Mouse (Mus musculus) urinary bladder, postnatal 25 days (tissue): Measurements from ENCODE around the gene Zfp369.
"Not testable (repeated sequence)": the region's sequence is repeated elsewhere in the genome, so short reads cannot be mapped to it uniquely, and the experiment has no call there.

Source experiments
- DNase-seq: peaks from one replicate; pipeline ENCODE4 v3.0.0; 2022; ENCODE audit warnings: low spot score

The Zfp369 gene

DNA sequence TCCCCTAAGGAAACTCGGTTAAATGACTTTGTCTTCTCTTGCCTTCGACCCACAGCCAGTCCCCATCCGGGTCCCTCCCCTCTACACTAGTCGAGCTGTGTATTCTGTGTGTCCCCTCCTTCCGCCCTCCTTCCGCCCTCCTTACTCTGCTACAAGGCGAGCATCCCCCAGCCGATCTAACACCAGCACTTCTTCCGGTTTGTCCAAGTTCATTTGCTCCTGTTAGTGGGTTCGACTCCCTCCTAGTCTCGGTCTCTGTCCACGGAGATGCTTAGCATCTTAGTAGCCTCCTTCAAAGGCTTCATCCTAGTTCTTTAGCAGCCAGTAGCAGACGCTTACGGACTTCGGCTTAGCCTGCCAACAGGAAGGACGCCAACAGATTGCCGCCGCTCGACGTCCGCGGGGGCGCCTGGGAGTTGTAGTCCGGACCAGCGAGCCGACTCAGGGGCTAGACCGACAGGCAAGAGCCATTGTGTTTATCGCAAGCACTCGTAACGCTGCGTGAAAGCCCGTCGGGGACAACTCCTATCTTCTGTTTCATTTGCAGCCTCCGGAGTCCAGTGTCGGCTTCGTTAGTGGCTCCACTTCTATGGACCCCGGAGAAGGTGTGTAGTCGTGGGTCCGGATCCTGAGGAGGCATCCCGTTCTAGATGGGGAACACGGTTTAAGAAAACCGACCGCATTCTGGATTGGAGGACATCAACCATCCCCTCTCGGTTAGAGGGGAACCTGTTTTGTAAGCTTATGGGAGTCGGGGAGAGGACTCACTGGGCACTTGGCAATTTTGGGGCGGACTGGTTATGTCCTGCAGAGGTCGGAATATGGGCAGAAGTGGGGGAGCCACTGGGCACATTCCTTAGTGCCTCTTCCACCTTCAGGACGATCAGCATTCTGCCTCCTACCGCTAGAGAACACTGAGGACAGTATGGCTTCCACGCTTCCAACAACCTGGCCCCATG is at the start of gene Zfp369:
Zfp369 (plus strand) TSS at position 432 of the 959 bp plus-strand sequence.
- peak; percentile 90 for DNase-seq

DNA sequence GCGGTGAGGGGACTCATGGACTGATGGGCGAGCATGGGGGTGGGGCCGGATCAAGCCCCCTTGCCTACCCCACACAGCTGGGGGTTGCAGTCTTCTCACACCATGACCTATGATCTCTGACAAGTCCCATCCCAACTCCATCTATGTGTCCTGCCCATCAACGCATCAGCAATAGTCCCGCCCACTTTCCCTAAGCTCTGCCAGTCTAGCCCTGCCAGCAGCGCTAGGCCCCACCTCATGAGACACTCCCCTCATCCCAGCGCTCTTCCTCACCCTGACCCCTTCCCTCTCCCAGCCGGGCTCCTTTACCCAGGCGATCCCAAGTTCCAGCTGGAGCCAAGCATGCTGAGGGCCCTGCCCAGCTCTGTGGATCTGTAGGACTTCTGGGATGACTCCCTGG is 41.4 kb upstream of the Zfp369 start:
- DNase-seq = no peak

DNA sequence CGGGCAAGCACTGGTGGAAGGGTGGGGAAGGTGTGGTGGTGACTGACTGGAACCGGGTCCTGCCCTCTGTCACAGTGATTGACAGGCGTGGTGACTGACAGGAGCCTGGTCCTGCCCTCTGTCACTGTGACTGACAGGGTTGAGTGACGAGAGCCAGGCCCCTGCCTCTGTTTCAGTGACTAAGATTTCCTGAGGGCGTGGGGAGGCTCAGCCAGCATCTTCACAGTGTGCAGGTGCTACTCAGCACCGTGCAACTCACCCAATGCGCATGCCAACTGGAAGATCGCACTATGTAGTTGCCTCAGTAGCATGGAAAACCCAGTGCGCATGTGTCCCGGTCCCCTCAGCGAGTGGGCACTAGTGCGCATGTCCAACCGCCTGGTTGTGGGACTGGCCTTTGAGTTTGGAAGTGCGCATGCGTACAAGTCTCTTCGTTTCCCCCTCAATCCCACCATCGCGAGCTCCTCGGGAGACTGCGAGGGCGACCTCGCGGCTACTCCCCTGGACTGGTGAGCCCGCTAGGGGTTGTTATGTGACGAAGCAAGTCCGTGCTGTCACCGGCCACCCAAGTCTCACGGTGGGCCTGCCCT is 38.0 kb upstream of the Zfp369 start:
- DNase-seq = peak; percentile 97

DNA sequence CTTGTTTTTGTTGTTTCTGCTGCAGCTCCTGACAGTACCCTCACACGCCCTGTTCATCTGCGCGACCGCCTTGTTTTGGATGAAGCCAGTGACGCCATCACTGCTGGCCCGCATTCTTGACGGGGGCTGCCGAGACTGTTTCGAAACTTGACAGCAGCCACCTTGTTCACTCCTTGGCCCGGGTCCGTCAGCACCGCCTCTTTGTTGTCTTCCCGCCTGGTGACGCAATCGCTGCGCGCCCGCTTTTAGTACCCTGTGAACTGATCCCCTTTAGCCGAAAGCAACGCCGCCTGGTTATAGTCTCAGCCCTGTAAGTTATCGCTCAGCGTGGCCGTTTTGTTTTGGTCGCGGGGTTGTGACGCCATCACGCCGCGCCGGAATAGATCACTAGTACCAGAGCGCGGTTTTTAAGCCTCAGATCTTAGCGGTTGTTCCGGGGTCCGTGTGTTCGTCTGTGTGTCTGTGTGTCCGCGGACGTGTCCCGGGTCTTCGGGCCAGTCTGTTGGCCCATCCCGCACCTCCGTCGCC is 37.5 kb upstream of the Zfp369 start:
- peak; percentile 92 for DNase-seq

DNA sequence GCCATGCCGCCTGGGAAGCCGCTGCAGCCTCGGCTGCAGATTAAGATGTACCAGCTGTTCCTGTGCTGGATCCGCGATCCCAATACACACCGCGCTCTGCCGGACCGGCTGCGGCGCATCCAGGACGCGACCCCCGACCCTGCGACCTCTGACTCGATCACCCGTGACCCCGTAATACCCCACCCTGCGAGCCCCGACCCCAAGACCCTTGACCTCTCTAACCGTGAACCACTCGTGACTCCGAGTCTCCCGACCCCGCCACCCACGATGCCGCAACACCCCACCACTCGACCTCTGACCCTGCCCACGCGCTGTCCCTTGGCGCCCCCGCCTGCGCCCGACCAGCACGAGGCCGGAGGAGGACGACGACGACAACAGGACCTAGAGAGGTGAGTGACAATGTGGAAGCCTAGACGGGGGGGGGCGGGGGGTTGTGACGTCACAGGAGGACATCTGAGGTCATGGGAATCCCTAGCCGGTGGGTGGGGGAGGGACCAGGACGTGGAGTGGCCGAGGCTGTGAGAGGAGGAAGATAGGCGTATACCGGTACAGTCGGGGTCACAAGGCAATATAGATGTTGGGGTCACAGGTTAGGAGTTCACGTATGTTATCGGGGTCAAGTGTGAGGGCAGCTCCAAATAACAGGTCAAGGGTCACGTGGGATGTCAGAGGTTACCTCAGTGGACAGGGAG is 36.8 kb upstream of the Zfp369 start:
- DNase-seq = no peak

DNA sequence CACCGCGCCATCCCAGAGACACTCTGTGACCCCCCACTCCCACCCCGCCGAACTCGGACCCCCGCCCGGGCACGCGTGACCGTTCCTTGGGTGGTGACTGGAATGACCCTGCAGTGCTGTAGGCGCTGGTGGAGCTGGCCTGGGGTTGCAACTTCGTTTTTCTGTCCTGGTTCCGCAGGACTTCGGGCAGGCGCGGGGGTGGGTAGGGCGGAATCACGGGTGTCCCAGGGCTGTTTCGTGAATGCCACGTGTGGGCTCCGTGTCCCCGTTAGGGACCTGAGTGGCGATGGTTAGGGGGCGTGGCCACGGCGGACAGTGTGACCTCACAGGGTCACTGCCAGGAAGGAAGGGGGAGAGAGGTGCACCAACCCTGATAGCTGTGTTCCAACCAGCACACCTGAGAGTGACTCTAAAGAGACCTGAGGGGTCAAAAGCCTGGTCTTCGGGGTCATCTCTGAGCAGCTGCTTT is 36.3 kb upstream of the Zfp369 start:
- DNase-seq = no peak

DNA sequence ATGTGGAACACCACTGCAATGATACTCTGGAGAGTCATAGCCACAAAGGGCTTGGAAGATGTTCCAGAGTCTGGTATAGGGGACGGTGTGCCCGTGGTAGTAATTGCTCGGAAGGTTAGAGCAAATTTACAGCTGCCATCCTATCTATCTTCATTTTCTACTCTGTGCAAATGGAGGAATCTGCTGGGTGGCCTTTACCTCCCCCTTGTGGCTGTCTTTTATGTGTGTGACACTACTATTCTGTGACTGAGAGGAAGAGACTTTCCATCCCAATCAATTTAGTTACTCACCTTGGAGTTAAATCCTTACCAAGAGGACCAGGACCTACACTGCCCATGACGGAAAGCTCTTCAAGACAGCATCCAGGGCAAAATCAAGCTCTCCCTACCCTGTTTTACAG is 35.3 kb upstream of the Zfp369 start:
- no peak for DNase-seq

DNA sequence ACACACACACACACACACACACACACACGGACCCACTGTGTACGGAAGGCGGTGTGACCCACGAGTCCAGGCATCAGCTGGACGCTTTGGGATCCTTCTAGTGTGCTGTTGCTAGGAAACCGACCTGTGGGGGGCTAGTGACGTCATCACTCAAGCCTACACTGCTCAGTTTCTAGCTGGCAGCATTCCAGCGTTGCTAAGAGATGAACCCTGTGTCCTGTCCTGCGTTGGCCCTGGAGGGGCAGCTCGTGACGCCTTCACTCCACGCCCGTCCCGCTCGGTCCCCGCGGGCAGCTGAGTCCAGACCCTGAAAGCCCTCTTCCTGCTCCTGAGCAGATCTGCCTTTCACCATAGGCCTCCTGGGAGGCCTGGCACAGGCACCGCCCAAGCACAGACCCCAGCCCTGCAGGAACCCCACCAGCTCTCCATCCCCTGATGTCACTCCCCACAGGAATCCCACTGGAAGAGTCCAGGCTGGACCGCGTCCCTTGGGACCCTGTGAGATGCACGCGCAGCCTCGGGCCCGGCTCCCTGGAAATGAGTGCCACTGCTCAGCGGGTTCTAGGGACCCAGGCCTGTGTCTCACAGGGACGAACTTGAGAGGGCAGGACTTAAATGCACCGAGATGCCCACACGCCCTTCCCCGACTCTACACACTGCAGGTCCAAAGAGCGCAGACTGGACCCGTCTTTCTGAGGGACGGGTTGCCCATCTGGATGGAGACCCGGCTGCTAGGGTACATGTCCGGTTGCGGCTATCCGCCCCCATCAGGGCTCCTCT is 20.2 kb upstream of the Zfp369 start:
- DNase-seq = no peak

DNA sequence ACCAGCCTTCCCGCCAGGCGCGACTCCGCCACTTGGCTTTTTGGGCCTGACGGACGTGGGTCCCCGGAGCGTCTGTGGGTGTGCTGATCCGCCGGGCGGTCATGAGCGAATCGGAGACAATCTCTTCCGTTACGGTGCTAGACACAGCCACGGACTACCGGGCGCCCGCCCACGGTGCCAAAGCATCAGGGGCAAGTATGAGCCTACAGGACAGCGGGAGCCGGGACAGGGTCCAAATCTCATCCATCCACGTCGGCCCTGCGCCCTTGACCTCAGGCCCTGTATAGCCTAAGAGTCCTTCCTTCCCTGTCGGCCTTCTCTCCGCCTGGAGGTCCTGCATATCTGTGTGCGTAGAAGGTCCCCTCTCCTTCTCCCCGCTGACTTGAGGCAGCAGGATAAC is 19.4 kb upstream of the Zfp369 start, which contains the start of gene Gm10775:
Gm10775 (plus strand) TSS at position 301 of the 400 bp plus-strand sequence.
- no peak for DNase-seq

DNA sequence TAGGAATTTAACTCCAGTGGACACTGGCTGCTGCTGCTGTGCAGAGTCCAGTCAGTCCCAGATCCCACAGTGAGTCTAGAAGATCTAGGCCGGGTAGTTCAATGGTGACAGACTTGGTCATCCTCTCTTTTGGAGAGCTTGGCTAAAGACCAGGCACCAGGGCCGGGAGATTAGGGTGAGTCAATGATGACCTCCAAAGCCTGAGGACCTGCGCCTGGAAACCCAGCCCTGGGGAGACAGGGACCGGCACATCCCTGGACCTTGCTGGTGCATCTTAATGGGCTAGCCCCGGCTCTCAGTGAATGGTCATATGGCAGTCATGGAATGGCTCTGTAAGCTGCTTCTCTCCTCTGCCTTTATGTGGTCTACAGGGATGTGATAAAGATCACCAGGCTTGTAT is 16.5 kb upstream of the Zfp369 start:
- no peak for DNase-seq

DNA sequence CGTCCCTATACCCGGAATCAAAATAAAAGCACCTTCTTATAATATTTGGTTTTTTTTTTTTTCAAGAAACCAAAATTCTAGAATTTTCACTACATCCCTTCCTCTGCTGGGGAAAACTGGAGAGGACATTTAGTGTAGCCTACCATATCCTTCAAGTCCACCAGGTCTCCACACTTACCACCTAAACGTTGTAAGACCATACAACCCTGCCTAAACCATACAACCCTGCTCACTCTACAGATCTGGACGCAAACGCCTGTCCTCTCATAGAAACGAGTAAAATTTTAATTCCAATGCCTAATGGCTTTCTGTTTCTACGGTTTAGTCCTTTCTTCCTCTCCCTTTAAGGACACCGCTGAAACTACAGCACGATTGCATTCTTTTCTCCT is 626 bp upstream of the Zfp369 start:
- no peak for DNase-seq

DNA sequence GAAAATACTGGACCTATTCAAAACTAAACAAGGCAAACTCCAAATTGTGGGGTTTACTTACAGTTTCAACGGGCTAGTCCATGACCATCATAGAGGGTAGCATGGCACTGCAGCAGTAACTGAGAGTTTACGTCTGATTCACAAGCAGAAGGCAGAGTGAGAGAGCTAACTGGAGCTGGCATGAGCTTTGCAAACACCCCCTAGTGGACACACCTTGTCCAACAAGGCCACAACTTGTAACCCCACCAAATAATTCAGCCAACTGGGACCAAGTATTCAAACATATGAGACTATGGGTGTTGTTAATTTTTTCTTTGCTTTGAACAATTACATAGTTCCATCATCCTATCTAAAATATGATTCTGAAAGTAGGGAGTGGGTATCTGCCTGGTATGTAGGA is 8.2 kb downstream of the Zfp369 start:
- no peak for DNase-seq

DNA sequence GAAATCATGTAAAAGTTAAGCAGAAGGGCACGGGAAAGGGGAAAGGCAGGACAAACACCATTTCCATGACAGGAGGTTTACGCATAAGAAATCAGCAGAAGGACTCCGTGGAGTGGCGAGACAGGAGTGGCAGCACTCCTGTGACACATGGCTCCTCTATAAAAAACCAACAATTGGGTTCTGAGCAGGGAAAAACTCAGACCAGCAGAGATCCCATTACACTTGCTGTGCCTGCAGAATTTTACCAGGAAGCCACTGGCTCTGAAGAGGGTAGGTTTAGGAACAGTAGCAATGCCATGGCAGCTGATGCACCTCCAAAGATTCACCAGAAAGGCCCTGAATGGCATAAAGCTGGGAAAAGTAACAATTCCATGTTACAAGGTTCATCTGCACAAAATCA is 17.7 kb downstream of the Zfp369 start:
- no peak for DNase-seq

DNA sequence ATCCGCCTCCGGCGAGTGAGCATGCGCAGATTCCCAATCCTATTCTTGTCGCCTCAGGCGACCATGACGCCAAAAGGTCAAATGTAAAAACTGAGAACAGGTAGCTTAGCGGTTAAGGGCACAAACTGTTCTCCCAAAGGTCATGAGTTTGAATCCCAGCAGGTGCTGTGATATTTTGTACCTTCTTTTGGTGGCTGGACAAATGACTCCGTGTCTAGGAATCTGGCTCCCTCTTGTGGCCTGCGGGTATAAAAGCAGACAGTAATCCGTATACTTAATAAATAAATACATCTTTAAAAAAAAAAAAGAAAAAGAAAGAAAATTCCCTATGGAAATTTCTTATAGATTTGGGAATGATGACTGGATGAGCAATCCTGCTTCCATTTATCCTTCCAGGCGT is 32.2 kb downstream of the Zfp369 start:
- peak; percentile 33 for DNase-seq

DNA sequence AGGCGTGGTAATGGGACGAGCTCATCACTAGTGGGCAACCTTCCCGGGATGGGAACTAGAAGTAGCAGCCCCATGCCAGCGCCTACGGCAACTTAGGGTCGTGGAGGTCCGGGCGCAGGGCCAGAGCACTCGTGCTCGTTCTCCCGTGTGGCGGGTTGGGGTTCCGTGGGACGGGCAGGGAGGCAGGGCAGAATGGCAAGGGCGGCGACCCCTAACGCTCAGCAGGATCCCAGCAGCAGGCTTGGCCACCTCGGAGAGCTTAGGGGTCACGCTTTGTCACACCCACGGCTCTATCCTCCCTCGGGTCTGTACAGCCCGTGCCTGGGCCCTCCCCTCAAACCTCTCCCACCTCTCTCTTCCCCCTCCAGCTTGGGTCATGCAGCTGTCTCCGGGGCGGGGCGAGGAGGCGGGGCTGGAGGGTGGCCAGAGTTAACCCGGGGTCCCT is 32.7 kb downstream of the Zfp369 start:
- DNase-seq = no peak

DNA sequence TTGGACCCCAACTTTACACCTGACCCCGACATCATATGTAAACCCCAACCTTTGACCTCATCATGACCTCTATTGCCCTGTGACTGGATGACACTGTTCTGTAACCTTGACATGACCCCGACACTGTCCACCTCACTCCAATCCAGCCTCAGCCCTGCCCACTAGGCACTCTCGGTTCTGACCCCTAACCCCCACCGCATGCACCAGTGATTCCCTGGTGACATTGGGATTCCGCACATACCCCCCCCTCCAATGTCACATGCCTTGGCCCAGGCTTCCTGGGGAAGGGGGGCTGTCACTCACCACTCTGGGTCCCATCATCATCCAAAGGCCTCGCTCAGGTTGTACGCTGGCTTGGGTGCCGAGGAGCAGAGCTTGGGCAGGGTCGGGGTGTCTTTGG is 33.2 kb downstream of the Zfp369 start:
- no peak for DNase-seq

DNA sequence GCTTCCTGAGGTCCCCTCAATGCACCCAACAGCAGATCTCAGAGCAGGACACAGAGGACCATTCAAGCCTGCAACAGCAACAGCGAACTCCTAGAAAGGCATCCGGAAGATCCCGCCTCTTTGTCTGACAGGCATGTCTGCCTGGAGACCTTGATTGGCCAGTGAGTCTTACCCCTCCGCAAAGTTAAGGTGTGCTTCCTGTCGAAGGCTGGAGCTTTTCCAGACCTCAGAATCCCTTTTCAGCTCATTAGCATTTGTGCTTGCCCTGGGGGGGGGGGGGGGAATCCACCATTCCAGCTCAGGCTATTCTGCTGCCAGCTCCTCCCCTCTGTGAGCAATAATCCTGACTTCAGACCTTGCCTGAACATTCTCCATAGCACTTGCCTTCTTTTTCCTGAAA is 69.9 kb downstream of the Zfp369 start:
- not testable (repeated sequence) for DNase-seq

DNA sequence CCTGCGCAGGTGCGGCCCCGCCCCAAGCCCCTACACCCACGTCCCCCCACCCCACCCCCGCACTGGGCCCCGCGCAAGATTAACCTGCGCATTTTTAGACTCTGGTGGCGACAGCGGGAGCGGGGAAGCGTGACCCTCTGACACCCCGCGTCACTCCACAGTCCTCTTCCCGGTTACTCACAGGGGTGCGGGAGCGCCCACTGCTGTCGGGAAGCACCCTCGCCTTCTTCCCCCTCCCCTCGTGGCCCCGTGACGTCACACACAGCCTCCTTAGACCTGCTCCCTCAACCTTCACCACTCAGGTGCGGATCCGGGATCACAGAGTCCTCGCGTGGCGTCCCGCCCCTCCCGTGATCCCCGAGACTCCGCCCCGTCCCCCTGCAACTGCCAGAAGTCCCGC is 73.2 kb downstream of the Zfp369 start:
- DNase-seq = not testable (repeated sequence)
